Mouse (Mus musculus) kidney, adult 2 months (tissue): ENCODE data around the gene Lipn.

Source experiments
- CTCF ChIP-seq: fragments of 200-500 bp; conservative IDR thresholded peaks from 2 replicates; pipeline ENCODE4 v1.5.1; 2011; ENCODE audit warnings: low read depth, mild to moderate bottlenecking, control low read depth, low read length, moderate library complexity, mixed read lengths; ENCODE audit not compliant: insufficient read depth, insufficient read length
- POLR2A ChIP-seq: fragments of 200-500 bp; IDR thresholded peaks from one replicate; pipeline ENCODE4 v1.6.1; 2011; ENCODE audit warnings: low read depth, low read length, control low read depth

DNA sequence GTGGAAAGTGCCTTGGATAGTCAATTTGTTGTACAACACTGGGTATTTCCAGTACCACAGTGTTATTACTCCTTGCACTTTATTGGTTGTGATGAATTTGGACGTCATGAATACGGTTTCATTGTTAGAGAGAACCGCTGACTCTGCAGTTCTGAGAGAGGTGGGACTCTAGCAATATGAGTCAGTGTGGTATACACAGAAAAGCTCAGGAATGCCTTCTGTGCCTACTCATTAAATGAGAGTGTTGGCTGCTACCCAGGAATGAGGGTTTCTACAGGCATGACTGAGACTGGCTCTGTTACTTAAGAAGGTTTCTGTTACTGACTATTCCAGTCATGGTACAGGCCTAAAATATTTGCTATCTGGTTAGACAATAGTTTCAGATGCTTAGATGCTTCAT lies 15.7 kb upstream of the Lipn start:
- TF ChIP-seq CTCF (no peak), POLR2A (no peak)
